Mouse (Mus musculus) kidney, adult 2 months (tissue): ENCODE results near the gene Ddn.

ENCODE experiments used
- CTCF ChIP-seq: fragments of 200-500 bp; conservative IDR thresholded peaks from 2 replicates; pipeline ENCODE4 v1.5.1; 2011; ENCODE audit warnings: low read depth, mild to moderate bottlenecking, control low read depth, low read length, moderate library complexity, mixed read lengths; ENCODE audit not compliant: insufficient read depth, insufficient read length
- POLR2A ChIP-seq: fragments of 200-500 bp; IDR thresholded peaks from one replicate; pipeline ENCODE4 v1.6.1; 2011; ENCODE audit warnings: low read depth, low read length, control low read depth

DNA sequence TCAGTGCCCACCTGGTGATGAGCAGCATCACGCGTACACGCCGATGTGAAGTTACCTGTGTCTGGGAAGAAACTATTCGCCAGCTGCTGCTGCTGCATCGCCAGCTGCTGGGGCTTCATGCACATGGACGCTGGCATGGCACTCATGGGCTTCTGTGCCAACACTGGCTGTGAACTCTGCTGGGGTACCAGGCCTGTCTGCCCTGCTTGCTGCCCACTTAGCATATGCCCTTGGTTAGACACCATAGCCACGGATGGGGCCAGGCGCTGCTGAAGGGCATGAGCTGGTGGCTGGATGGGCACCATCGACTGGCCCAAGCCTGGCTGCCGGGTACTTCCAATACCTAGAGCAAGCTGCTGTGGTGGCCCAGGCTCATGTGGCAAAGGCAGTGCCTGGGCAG, 39.9 kb upstream of the Ddn start:
- TF ChIP-seq POLR2A = no peak
- TF ChIP-seq CTCF = no peak
